Mouse (Mus musculus) cerebellum, adult 2 months (tissue): ENCODE results near the gene Ube2b.

ENCODE experiments used
- CTCF ChIP-seq: fragments of 200-500 bp; IDR thresholded peaks from 2 replicates; pipeline ENCODE4 v1.5.1; 2011; ENCODE audit warnings: low read depth, mild to moderate bottlenecking, control low read depth, low read length, moderate library complexity, borderline replicate concordance; ENCODE audit not compliant: insufficient read depth
- POLR2A ChIP-seq: fragments of 200-500 bp; IDR thresholded peaks from 2 replicates; pipeline ENCODE4 v1.6.1; 2011; ENCODE audit warnings: low read length, control low read depth, borderline replicate concordance; ENCODE audit not compliant: insufficient read depth

GRCm38 (mm10) chr11:52035905-52036304 is 35.3 kb upstream of the Ube2b start:
- no peak for TF ChIP-seq CTCF
- no peak for TF ChIP-seq POLR2A
